Mouse (Mus musculus) CD8-positive naive resting alpha-beta T cell, adult 57 days (primary cell): ENCODE data around the gene Hccs. TPM values are rescaled to one million over a fixed set of nuclear protein-coding genes. Genes with fewer than 3 reads are reported as not detected.

Experiments used
- total RNA-seq: library from RNA; stranded (reverse); gene quantifications from one replicate; pipeline ENCODE4 v1.2.4, GENCODE M21; 2023

Gene Hccs
- 20.3 TPM for total RNA-seq

GRCm38 (mm10) chrX:169319945-169320667 lies at the start of gene Hccs:
Gene Hccs (minus strand): TSS chrX:169320372.

Other genes with a start within 250 kb of the Hccs start
- gene Amelx, start 133.2 kb downstream of the Hccs start, total RNA-seq: not detected